Mouse (Mus musculus): ENCODE measurements around the gene Anxa4.

Gene Anxa4

GRCm38 (mm10) chr6:86800467-86800866, 7.1 kb upstream of the Anxa4 start:
- DNase-seq = no peak

- DNase-seq = no peak
These were observed 4.1 kb upstream of the Anxa4 start for GRCm38 (mm10) chr6:86797455-86797854.

GRCm38 (mm10) chr6:86793957-86794356, 573 bp upstream of the Anxa4 start:
- DNase-seq = no peak

GRCm38 (mm10) chr6:86790351-86790943, 2.9 kb downstream of the Anxa4 start:
- no peak for DNase-seq

- DNase-seq = no peak
These were observed 5.1 kb downstream of the Anxa4 start for GRCm38 (mm10) chr6:86788242-86788641.

GRCm38 (mm10) chr6:86786545-86786944, 6.8 kb downstream of the Anxa4 start:
- no peak for DNase-seq

GRCm38 (mm10) chr6:86784739-86785138, 8.6 kb downstream of the Anxa4 start:
- no peak for DNase-seq

- DNase-seq = no peak
These were observed 11.0 kb downstream of the Anxa4 start for GRCm38 (mm10) chr6:86782342-86782741.

GRCm38 (mm10) chr6:86781361-86781957, 11.9 kb downstream of the Anxa4 start:
- no peak for DNase-seq

GRCm38 (mm10) chr6:86778910-86779594, 14.3 kb downstream of the Anxa4 start:
- no peak for DNase-seq

- DNase-seq = no peak
These were observed 16.2 kb downstream of the Anxa4 start for GRCm38 (mm10) chr6:86777181-86777580.

GRCm38 (mm10) chr6:86776706-86777071, 16.7 kb downstream of the Anxa4 start:
- peak; percentile 50 for DNase-seq

GRCm38 (mm10) chr6:86776001-86776705, 17.2 kb downstream of the Anxa4 start:
- peak; percentile 24 for DNase-seq

GRCm38 (mm10) chr6:86774937-86775336, 18.4 kb downstream of the Anxa4 start:
- no peak for DNase-seq

GRCm38 (mm10) chr6:86773830-86774229, 19.6 kb downstream of the Anxa4 start:
- DNase-seq = no peak

GRCm38 (mm10) chr6:86772631-86773030, 20.8 kb downstream of the Anxa4 start:
- DNase-seq = no peak

GRCm38 (mm10) chr6:86768938-86769337, 24.4 kb downstream of the Anxa4 start:
- no peak for DNase-seq

GRCm38 (mm10) chr6:86768186-86768776, 25.1 kb downstream of the Anxa4 start:
- no peak for DNase-seq

- DNase-seq = no peak
These were observed 25.9 kb downstream of the Anxa4 start for GRCm38 (mm10) chr6:86767465-86767864.

- DNase-seq = no peak
These were observed 27.7 kb downstream of the Anxa4 start for GRCm38 (mm10) chr6:86765637-86766059.

GRCm38 (mm10) chr6:86754105-86754863, 39.1 kb downstream of the Anxa4 start:
- no peak for DNase-seq

GRCm38 (mm10) chr6:86752843-86753485, 40.4 kb downstream of the Anxa4 start:
- no peak for DNase-seq
